Mouse (Mus musculus): ENCODE results near the gene Tsr2.

Gene Tsr2

GRCm38 (mm10) chrX:151096171-151097058 lies at the start of gene Tsr2:
Gene Tsr2, minus strand, starts transcription at chrX:151096543.
- peak; percentile 97 for DNase-seq

- DNase-seq, result no peak
These were observed 36.4 kb upstream of the Tsr2 start for GRCm38 (mm10) chrX:151132785-151133184.

GRCm38 (mm10) chrX:151130493-151130892 lies 34.1 kb upstream of the Tsr2 start:
- no peak for DNase-seq

- no peak for DNase-seq
These were observed 27.6 kb upstream of the Tsr2 start for GRCm38 (mm10) chrX:151123933-151124332.

DNA sequence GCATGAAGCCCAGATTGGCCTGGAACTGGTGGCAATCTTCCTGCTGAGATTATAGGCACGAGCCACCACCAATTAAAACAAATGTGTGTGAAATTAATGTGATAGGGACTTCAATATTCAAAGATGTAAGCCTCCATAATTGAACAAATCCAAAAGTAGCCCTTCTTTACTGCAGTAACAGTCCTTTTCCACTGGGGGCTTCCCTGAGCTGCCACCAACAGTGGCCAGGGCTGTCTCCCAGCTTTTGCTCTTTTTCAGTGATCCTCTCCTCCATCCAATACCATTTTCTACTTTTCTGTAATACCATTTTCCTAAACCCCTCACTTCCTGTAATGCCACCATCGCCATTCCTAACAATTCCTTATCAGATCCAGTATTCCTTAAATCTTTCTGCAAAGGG lies 21.1 kb upstream of the Tsr2 start:
- no peak for DNase-seq

DNA sequence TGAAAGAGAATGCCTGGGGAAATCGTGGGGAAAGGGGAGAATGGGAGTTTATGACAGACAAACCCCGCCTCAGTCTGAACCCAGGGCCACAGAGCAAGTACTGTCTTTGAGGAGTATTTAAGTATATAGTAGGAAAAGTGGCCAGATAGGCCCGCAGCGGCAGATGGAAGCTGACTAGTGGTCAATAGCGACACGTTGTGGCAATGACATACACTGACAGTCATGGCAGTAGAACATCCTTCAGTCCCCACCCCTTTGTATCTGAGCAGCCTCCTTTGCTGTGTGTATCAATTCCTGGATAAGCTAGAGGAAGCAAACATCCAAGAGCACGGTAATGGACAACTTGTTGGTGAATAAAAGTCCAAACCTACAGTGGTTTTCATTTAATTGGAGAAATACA lies 20.5 kb upstream of the Tsr2 start:
- DNase-seq, result no peak

GRCm38 (mm10) chrX:151107301-151108067 lies 11.1 kb upstream of the Tsr2 start:
- no peak for DNase-seq

DNA sequence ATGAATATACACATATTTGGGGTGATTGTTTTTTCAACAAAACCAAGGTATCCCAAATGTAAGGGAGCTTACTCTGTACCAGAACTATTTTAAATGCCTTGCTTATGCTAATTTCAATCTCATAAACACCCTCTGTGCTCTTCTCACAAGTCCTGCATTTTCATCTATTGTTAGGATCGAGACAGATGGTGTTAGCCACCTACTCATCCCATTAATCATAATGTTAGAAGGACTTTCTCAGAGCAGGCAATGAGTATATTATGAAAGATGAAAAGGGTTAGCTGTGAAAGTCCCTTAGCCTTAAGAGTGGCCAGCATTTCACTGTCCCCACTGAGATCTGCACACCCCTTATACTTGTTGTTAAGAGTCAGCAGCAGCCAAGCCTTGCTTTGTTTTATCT lies 8.9 kb downstream of the Tsr2 start:
- no peak for DNase-seq

- DNase-seq, result peak; percentile 56
These were observed 10.7 kb downstream of the Tsr2 start for GRCm38 (mm10) chrX:151085599-151085998.

- DNase-seq, result peak; percentile 33
These were observed 19.3 kb downstream of the Tsr2 start for GRCm38 (mm10) chrX:151076941-151077485.

GRCm38 (mm10) chrX:151076007-151076406 lies 20.3 kb downstream of the Tsr2 start:
- DNase-seq, result peak; percentile 10

DNA sequence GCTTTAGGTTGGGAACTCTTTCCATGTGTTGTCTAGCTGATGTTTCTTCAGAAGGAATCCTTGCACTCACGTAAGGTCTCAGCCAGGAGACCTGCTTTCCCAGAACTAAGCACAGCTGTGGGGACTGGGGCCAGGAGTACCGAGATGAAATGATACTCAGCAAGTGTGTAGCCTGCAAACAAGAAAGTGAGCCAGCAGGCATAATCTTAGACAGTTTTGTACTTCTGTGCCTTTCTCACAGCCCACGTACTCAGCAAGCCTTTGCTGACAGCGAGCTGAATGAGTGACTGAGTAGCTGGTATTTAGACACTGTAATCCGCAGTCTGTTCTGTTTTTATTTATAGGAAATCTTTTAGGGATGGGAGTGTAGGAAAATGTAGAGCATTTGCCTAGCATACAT lies 28.5 kb downstream of the Tsr2 start:
- peak; percentile 5 for DNase-seq

DNA sequence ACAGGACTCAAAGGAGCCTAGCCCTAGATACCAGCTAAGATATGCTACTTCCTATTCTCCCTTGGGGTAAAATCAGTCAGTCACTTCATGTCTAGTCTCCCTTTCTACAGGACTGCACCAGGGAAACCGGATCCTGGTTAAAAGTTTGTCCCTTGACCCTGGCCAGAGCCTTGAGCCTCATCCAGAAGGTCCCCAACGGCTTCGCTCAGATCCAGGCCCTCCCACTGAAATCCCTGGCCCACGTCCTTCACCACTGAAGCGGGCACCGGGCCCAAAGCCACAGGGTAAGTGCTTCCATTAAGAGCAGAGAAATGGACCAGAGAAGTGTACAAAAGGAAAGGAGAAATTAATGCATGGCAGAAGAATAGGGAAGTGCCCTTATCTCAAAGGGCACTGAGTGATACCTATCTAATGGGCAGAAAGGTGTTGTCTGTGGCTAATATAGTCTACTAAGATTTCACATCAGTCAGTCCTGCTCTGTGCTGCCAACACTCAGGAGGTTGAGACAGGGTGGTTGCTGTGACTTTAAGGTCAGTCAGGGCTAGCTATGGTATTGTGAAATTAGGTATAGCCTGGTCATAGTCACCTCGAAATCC lies 30.2 kb downstream of the Tsr2 start:
- peak; percentile 70 for DNase-seq

GRCm38 (mm10) chrX:151061615-151062299 lies 34.6 kb downstream of the Tsr2 start:
- DNase-seq, result peak; percentile 66

GRCm38 (mm10) chrX:151059346-151059745 lies 37.0 kb downstream of the Tsr2 start:
- DNase-seq, result peak; percentile 95

DNA sequence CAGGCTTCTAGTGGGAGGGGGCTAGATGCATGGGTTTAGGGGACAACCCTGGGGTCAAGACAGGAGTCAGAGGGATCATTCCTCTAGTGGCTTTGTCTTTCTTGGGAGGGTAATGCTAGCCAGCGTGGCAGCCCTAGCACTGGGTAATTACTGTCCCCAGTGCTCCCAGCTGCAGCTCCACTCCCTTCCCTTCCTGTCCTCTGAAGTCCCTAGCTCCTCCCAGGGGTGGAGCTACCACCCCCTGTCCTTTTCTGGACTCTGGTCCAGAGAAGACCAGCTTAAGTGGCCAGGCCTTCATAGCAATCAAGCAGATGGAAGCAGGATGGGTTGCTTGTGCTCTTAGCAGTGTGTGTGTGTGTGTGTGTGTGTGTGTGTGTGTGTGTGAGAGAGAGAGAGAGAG lies 40.8 kb downstream of the Tsr2 start:
- peak; percentile 96 for DNase-seq

DNA sequence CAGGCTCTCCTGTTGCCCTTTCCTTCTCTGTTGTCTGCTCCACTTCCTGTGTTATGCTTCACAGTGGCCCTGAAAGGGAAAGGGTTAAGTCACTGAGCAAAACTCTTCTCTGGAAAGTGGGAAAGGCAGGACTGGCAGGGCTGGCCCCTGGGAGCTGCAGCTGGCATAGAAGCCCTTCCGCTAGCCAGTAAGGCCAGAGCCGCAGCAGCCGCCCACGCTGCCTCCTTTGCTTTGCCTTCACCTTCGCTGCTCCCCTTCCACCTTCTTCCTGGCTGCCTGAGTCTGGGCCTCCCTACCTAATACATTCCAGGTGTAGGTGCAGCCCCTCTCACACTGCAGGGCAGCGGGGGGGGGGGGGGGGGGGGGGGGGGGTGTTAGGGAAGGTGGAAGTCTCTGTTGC lies 41.9 kb downstream of the Tsr2 start:
- DNase-seq, result no peak

DNA sequence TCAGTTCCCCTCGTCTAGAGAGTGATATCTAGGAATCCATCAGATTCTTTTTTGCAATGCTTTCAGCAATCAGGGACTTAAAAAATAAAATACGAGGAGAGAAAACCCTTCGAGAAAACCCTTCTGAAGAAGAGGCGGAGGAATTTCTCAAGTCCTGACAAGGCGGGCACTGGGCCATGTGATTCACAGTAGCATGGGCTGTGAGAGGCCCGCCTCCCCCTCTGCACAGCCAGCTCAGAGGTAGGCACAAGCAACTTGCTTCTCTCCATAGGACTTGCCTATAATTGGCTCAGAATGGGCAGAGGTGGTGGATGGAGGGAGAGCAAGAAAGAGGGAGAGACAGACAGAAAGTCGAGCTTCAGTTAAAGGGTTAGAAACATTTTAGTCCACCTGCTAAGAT lies 46.0 kb downstream of the Tsr2 start:
- no peak for DNase-seq

DNA sequence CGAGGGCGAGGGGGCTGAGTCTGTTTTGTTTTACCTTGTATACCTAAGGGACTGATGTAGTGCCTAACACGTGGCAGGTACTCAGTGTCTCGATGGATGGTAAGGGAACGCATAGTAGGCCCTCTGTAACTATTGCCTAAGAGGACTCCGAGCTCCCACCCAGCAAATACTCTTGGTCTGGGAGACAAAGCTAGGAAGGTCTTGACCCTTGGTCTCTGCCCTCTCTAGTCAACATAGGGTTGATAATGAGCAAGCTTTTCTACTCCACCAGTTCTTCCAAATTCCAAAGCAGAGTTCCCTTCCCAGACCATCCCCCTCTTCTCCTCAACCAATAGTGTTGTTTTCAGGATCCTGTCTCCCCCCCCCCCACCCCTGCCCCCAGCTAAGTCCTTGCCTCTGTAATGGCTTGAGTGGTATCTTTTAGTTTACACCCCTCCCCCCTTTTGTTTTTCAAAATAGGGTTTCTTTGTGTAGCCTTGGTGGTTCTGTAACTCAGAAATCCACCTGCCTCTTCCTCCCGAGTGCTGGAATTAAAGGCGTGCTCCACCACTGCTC lies 46.6 kb downstream of the Tsr2 start:
- no peak for DNase-seq

DNA sequence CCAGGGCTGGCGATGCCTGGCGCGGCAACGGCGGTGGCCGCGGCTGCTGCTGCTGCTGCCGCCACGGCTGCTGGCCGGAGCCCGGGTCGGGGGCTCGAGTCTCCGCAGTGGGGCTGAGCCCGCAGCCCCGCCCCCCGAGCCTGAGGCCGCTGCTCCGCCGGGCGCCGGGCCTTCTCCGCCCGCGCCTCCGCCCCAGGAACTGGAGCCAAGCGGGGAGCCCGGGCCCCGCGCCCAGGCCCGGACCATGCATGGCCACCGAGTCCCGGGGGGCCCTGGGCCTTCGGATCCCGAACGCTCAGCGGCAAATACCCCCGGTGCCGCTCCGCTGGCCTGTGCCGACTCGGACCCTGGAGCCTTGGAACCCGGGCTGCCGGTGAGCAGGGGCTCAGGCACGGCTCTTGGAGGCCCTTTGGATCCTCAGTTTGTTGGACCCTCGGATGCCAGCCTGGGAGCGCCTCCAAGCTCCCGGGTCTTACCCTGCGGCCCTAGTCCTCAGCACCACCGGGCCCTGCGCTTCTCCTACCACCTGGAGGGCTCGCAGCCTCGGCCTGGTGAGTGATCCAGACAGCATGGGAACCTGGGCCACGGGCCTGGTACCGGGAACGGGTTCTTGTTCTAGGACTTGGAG lies 48.8 kb downstream of the Tsr2 start:
- peak; percentile 92 for DNase-seq

DNA sequence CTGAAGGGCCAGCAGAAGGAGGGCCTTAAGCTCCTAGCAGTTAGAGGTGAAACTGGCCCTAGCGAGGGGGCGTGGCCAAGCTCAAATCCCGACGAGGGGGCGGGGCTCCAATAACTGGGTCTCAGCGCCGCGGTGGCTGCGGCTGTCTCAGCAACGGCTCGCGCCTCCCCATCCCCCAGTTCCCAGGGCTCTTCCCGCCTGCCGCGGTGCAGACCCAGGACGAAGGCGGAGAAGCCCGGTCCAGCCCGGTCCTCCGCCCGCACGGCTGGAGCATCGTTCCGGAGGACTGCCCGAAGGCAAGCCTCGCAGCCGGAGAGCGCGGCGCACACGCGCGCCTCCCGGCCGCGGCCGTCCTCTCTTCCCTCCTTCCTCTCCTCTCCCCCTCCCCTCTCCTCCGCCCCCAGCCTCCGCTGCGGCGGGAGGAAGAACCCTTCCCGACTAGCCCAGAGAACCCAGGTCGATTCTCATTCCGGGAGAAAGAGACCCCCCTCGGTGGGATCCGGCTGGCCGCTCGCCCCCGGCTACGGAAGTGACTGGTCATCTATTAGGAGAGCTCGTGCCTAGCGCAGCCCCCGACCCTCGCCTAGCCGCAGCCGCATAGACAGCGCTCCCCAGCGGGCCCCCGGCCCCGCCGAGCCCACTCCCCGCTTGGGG lies 49.4 kb downstream of the Tsr2 start:
- peak; percentile 98 for DNase-seq
